Mouse (Mus musculus): Measurements from ENCODE around the gene Serpina3g. TPM values are rescaled to one million over a fixed set of nuclear protein-coding genes. Genes with fewer than 3 reads are reported as not detected.
"Not testable (repeated sequence)": the region's sequence is repeated elsewhere in the genome, so short reads cannot be mapped to it uniquely, and the experiment has no call there.

Serpina3g gene
- polyA plus RNA-seq, 1 experiment from 2014 or later = 1.3 TPM

DNA sequence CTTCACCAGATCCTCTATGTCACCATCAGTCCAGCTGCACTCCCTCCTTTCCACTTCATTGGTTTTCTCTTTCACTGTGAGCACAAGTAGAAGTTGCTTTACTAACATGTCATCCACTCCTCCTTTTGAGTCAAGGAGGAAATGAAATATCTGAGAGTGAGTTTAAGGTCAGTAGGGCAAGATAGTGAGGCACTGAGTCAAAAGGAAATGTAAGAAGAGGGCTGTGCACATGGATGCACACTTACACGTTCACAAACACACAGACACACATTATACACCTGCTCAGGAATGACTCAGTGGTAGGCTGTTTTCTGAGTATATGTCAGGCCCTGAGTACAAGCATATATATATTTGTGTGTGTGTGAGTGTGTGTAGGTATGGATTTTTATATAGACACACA lies 12.4 kb upstream of the Serpina3g start:
- WGBS = 52% methylated on average over 1 of the region's 1 CpGs
- H3K36me3 ChIP-seq (ENCODE audit: control insufficient read depth, insufficient read depth, low read length) = no peaks in the 10 kb centered on the region
- no peaks in the 10 kb centered on the region for H3K9me3 ChIP-seq (ENCODE audit: control insufficient read depth, low read depth, low read length)
- ATAC-seq (ENCODE audit: insufficient number of reproducible peaks, insufficient read depth, low FRiP score, low read depth) = no peak
- no peaks in the 10 kb centered on the region for H3K4me1 ChIP-seq (ENCODE audit: control insufficient read depth, insufficient read depth, low read length)
- H3K27ac ChIP-seq (ENCODE audit: low read length) = no peak overlapping the region
- no peaks in the 10 kb centered on the region for H3K27me3 ChIP-seq (ENCODE audit: control insufficient read depth, insufficient read depth, low read length)
- no peak overlapping the region for H3K4me2 ChIP-seq (replicated peaks; ENCODE audit: low read depth, low read length)
- no peak overlapping the region for H3K9ac ChIP-seq (replicated peaks; ENCODE audit: low read depth, low read length)
- H3K4me3 ChIP-seq (ENCODE audit: low read depth, low read length) = no peak overlapping the region

DNA sequence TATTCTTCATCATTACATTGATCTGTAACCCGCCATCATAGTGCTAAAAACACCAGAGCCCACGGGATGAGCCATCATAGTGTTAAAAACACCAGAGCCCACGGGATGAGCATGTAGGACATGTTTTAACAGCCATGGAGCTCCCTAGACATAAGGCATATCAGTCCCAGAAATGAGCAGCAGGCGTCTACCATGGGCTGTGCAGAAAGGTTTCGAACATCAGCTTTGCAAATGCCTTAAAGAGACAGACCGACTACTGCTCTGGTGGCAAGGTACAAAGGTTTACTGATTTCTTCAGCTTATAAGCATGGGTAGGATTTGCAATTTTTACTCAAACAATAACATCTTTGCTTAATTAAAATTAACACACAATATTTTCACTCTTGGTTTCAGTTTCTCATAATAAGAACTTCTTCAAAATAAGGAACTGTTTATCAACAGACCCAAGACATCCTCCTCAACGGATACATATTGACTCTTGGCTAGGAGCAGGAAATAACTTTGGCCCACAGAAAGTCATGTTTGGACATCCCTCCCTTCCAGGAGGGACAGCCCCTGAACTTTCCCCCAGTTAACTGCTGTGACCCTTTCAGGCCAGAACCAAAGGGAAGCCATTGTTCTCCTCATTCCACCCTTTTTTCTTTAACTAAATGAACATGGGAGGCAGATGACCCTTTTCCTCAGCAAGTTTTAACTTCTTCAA lies 11.3 kb upstream of the Serpina3g start:
- Histone ChIP-seq H3K4me2 (replicated peaks; ENCODE audit: low read depth, low read length) (no peak overlapping the region), H3K27me3 (ENCODE audit: control insufficient read depth, insufficient read depth, low read length) (no peaks in the 10 kb centered on the region), H3K4me1 (ENCODE audit: control insufficient read depth, insufficient read depth, low read length) (no peaks in the 10 kb centered on the region), H3K4me3 (ENCODE audit: low read depth, low read length) (no peak overlapping the region), H3K9ac (replicated peaks; ENCODE audit: low read depth, low read length) (no peak overlapping the region), H3K36me3 (ENCODE audit: control insufficient read depth, insufficient read depth, low read length) (no peaks in the 10 kb centered on the region), H3K9me3 (ENCODE audit: control insufficient read depth, low read depth, low read length) (no peaks in the 10 kb centered on the region), H3K27ac (ENCODE audit: low read length) (no peak overlapping the region)
- 67% methylated on average over 7 of the region's 7 CpGs for WGBS
- no peak for ATAC-seq (ENCODE audit: insufficient number of reproducible peaks, insufficient read depth, low FRiP score, low read depth)

DNA sequence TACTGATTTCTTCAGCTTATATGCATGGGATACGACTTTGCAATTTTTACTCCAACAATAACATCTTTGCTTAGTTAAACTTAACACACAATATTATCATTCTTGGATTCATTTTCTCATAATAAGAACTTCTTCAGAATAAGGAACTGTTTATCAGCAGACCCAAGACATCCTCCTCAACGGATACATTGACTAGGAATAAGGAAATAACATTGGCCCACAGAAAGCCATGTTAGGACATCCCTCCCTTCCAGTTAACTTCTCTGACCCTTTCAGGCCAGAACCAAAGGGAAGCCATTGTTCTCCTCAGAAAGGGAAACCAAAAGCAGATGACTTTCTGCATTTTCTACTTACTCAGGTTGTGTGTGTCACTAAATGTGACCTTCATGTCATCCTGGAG lies 5.3 kb upstream of the Serpina3g start:
- Histone ChIP-seq H3K4me1 (ENCODE audit: control insufficient read depth, insufficient read depth, low read length) (no peaks in the 10 kb centered on the region), H3K4me2 (replicated peaks; ENCODE audit: low read depth, low read length) (no peak overlapping the region), H3K4me3 (ENCODE audit: low read depth, low read length) (no peak overlapping the region), H3K9me3 (ENCODE audit: control insufficient read depth, low read depth, low read length) (no peaks in the 10 kb centered on the region), H3K27me3 (ENCODE audit: control insufficient read depth, insufficient read depth, low read length) (no peaks in the 10 kb centered on the region), H3K36me3 (ENCODE audit: control insufficient read depth, insufficient read depth, low read length) (no peaks in the 10 kb centered on the region), H3K27ac (ENCODE audit: low read length) (no peak overlapping the region), H3K9ac (replicated peaks; ENCODE audit: low read depth, low read length) (no peak overlapping the region)
- WGBS = 71% methylated on average over 2 of the region's 2 CpGs
- no peak for ATAC-seq (ENCODE audit: insufficient number of reproducible peaks, insufficient read depth, low FRiP score, low read depth)

DNA sequence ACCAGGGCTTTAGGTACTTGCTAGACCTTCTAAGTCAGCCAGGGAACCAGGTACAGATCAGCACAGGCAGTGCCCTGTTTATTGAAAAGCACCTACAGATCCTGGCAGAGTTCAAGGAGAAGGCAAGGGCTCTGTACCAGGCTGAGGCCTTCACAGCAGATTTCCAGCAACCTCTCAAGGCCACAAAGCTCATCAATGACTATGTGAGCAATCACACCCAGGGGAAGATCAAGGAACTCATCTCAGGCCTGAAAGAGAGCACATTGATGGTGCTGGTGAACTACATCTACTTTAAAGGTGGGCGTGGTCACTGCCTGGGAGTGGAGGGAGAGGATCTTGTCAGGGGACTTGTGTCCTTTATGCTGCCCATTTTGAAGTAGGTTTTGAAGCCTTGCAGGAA lies 2.0 kb downstream of the Serpina3g start:
- not testable (repeated sequence) for H3K27ac ChIP-seq (ENCODE audit: low read length); H3K9ac ChIP-seq (replicated peaks; ENCODE audit: low read depth, low read length); H3K27me3 ChIP-seq (ENCODE audit: control insufficient read depth, insufficient read depth, low read length); ATAC-seq (ENCODE audit: insufficient number of reproducible peaks, insufficient read depth, low FRiP score, low read depth); H3K4me1 ChIP-seq (ENCODE audit: control insufficient read depth, insufficient read depth, low read length); H3K4me2 ChIP-seq (replicated peaks; ENCODE audit: low read depth, low read length); H3K4me3 ChIP-seq (ENCODE audit: low read depth, low read length); H3K9me3 ChIP-seq (ENCODE audit: control insufficient read depth, low read depth, low read length); H3K36me3 ChIP-seq (ENCODE audit: control insufficient read depth, insufficient read depth, low read length)
- 70% methylated on average over 1 of the region's 1 CpGs for WGBS

DNA sequence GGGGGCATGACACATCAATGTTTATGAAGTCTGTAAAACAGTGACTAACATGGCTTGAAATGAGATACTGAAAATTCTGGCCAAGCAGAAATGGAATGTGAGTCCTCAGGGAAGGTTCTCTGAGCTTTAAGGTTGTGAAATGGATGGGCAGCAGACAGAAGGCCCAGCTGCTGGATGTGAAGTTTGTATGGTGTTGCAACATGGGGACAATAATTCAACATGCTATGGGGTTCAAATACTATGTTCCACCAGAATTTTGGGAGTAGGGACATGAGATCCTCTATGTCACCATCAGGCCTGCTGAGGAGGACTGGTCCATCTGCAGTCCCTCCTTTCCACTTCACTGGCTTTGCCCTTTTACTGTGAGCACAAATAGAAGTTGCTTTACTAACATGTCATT lies 7.3 kb downstream of the Serpina3g start:
- no peaks in the 10 kb centered on the region for H3K27me3 ChIP-seq (ENCODE audit: control insufficient read depth, insufficient read depth, low read length)
- no peak overlapping the region for H3K4me2 ChIP-seq (replicated peaks; ENCODE audit: low read depth, low read length)
- H3K4me1 ChIP-seq (ENCODE audit: control insufficient read depth, insufficient read depth, low read length) = no peaks in the 10 kb centered on the region
- no peaks in the 10 kb centered on the region for H3K9me3 ChIP-seq (ENCODE audit: control insufficient read depth, low read depth, low read length)
- H3K27ac ChIP-seq (ENCODE audit: low read length) = no peak overlapping the region
- no peaks in the 10 kb centered on the region for H3K36me3 ChIP-seq (ENCODE audit: control insufficient read depth, insufficient read depth, low read length)
- no peak for ATAC-seq (ENCODE audit: insufficient number of reproducible peaks, insufficient read depth, low FRiP score, low read depth)
- H3K9ac ChIP-seq (replicated peaks; ENCODE audit: low read depth, low read length) = no peak overlapping the region
- H3K4me3 ChIP-seq (ENCODE audit: low read depth, low read length) = no peak overlapping the region

DNA sequence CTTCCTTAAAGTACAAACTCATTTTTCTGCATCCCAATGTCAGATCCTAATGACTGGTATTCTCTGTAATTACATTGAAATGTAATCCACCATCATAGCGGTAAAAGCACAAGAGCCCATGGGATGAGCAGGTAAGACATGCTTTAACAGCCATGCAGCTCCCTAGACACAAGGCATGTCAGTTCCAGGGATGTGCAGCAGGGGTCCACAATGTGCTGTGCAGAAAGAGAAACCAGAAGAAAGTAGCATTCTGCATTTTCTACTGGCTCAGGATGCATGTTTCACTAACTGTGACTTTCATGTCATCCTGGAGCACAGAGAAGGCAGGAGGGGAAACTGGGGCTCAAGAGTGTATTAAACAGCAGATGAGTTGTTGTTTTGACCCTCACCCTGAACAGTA lies 9.0 kb downstream of the Serpina3g start:
- Histone ChIP-seq H3K27ac (ENCODE audit: low read length) (no peak overlapping the region), H3K36me3 (ENCODE audit: control insufficient read depth, insufficient read depth, low read length) (no peaks in the 10 kb centered on the region), H3K4me2 (replicated peaks; ENCODE audit: low read depth, low read length) (no peak overlapping the region), H3K4me3 (ENCODE audit: low read depth, low read length) (no peak overlapping the region), H3K9me3 (ENCODE audit: control insufficient read depth, low read depth, low read length) (no peaks in the 10 kb centered on the region), H3K9ac (replicated peaks; ENCODE audit: low read depth, low read length) (no peak overlapping the region), H3K27me3 (ENCODE audit: control insufficient read depth, insufficient read depth, low read length) (no peaks in the 10 kb centered on the region), H3K4me1 (ENCODE audit: control insufficient read depth, insufficient read depth, low read length) (no peaks in the 10 kb centered on the region)
- no peak for ATAC-seq (ENCODE audit: insufficient number of reproducible peaks, insufficient read depth, low FRiP score, low read depth)
- 96% methylated on average over 1 of the region's 1 CpGs for WGBS

DNA sequence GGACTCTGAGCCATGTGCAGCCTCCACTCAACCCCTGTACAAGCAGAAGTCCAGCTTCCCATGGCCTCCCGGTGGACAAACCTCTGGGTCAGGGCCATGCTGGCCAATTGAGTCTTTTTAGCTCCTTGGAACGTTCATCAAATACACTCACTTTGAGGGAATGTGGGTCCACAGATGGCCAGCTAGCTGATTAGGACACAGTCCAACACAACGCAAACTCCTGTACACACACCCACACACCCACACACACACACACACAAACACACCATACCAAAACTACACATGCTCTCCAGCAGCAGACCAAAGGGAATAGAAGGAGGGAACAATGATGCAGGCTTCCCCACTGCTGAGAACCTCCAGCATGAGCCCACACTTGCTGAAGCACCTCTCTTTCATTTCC lies 9.6 kb downstream of the Serpina3g start:
- Histone ChIP-seq H3K9ac (replicated peaks; ENCODE audit: low read depth, low read length) (no peak overlapping the region), H3K36me3 (ENCODE audit: control insufficient read depth, insufficient read depth, low read length) (no peaks in the 10 kb centered on the region), H3K4me3 (ENCODE audit: low read depth, low read length) (no peak overlapping the region), H3K27me3 (ENCODE audit: control insufficient read depth, insufficient read depth, low read length) (no peaks in the 10 kb centered on the region), H3K4me1 (ENCODE audit: control insufficient read depth, insufficient read depth, low read length) (no peaks in the 10 kb centered on the region), H3K4me2 (replicated peaks; ENCODE audit: low read depth, low read length) (no peak overlapping the region), H3K9me3 (ENCODE audit: control insufficient read depth, low read depth, low read length) (no peaks in the 10 kb centered on the region), H3K27ac (ENCODE audit: low read length) (no peak overlapping the region)
- 77% methylated on average over 3 of the region's 3 CpGs for WGBS
- ATAC-seq (ENCODE audit: insufficient number of reproducible peaks, insufficient read depth, low FRiP score, low read depth) = no peak

DNA sequence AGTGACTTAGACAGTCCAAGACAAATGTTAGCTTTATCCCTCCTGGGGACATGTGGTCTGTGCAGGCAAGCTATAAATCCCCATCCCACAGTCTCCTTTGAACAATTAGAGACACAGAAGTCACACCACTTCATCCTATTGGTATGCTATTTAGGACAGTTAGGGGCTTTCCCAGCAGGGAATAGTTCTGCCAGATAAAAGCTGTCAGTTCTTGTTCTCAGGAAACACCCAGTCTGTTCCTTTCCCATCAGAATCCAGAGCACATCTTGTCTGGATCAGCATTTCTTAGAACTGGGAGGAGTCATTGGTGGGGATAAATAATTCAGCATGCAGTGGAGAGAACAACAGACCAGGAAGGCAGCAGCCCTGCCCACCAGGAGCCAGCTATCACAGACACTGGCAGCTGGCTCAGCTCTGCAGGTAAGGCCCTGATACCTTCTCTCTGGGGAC lies 11.5 kb downstream of the Serpina3g start:
- H3K27ac ChIP-seq (ENCODE audit: low read length) = no peak overlapping the region
- no peak overlapping the region for H3K9ac ChIP-seq (replicated peaks; ENCODE audit: low read depth, low read length)
- H3K36me3 ChIP-seq (ENCODE audit: control insufficient read depth, insufficient read depth, low read length) = no peaks in the 10 kb centered on the region
- H3K4me1 ChIP-seq (ENCODE audit: control insufficient read depth, insufficient read depth, low read length) = no peaks in the 10 kb centered on the region
- H3K27me3 ChIP-seq (ENCODE audit: control insufficient read depth, insufficient read depth, low read length) = no peaks in the 10 kb centered on the region
- H3K4me3 ChIP-seq (ENCODE audit: low read depth, low read length) = no peak overlapping the region
- H3K4me2 ChIP-seq (replicated peaks; ENCODE audit: low read depth, low read length) = no peak overlapping the region
- no peak for ATAC-seq (ENCODE audit: insufficient number of reproducible peaks, insufficient read depth, low FRiP score, low read depth)
- no peaks in the 10 kb centered on the region for H3K9me3 ChIP-seq (ENCODE audit: control insufficient read depth, low read depth, low read length)

DNA sequence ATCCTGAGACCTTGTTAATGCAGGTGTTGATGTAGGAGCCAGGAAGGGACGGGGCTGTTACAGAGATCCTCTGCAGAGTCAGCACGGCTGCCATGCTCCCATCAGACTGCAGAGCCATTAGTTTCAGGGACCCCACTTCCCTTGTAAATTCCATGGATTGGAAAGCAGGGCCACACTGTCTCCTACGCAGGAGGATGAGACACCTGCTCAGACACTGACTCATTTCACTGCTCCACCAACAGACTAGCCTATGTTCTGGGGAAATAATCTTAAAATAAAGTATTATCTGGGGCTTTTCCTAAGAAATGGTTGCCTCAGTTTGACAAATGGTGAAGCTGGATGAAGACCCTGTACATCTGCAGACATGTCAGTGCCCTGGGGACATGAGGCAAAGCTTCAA lies 12.2 kb downstream of the Serpina3g start:
- no peak for ATAC-seq (ENCODE audit: insufficient number of reproducible peaks, insufficient read depth, low FRiP score, low read depth)
- Histone ChIP-seq H3K9ac (replicated peaks; ENCODE audit: low read depth, low read length) (no peak overlapping the region), H3K9me3 (ENCODE audit: control insufficient read depth, low read depth, low read length) (no peaks in the 10 kb centered on the region), H3K27me3 (ENCODE audit: control insufficient read depth, insufficient read depth, low read length) (no peaks in the 10 kb centered on the region), H3K4me1 (ENCODE audit: control insufficient read depth, insufficient read depth, low read length) (no peaks in the 10 kb centered on the region), H3K4me2 (replicated peaks; ENCODE audit: low read depth, low read length) (no peak overlapping the region), H3K36me3 (ENCODE audit: control insufficient read depth, insufficient read depth, low read length) (no peaks in the 10 kb centered on the region), H3K4me3 (ENCODE audit: low read depth, low read length) (no peak overlapping the region), H3K27ac (ENCODE audit: low read length) (no peak overlapping the region)
- WGBS = 74% methylated on average over 3 of the region's 3 CpGs

Data from stomach, embryonic 14.5 days (tissue).